Mouse (Mus musculus): ENCODE measurements at regions not wholly inside any gene's neighbourhood (a gene's known extent, or its start where the extent isn't known, plus 50 kb on each side); places are given as distances from the start of the nearest gene placed in this dataset.

DNA sequence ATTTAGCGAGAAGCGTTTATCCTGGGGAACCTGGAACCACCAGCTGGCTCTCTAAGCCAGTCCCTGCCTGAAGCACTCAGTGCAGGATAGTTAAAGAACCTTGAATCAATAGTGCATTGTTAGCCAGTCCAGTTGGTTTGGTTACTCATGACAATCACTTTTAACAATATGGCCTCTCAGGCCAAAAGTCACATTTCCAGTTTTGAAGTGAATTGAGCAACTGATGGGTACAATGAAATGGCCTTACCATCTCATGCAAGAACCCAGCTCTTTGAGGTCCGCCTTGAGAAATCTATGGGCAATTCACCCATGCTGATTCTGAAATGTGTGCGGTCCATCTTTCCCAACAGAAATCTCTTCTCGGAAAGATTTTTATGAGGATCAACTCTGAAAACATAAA is 77.0 kb upstream of the Tmc1 start:
- DNase-seq (ENCODE audit: low spot score in 2 of 2), result no peak

DNA sequence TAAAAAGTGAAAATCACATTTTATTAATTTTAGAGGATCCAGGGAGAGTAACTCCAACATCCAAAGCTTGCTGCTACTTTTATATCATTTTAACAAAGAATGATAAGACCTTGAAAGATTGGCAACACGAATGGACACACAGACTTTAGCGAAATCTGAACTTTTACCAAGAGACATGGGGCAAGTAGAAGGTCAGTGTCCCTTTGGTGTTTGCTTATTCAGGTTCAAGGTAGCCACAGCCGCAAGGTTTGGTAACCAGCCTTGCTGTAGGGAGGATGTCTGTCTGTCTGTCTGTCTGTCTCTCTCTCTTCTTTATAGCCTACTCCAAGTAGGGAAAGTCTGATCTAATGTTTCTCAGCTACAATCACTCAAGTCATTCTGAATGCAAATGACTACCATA is 75.0 kb upstream of the Tmc1 start:
- no peak for DNase-seq (ENCODE audit: low spot score in 2 of 2)

DNA sequence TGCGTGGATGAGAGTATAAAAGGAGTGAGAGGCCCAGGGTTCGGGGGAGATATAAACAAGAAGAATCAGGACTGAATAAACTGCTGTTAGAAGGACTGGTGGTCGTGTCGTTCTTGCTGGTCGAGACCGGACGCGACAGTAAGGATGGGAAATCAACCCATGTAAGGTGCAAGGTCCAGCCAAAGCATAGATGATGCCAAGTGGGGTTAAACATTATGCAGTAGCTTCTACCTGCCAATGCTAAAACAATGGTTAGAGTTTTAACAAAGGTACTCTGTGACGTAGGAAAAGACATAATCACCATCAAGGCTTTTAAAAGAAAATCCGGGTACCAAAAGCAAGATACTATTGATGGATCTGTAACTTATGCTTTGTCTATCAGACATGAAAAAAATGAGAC is 58.4 kb upstream of the Tmc1 start:
- no peak for DNase-seq (ENCODE audit: low spot score in 2 of 2)

DNA sequence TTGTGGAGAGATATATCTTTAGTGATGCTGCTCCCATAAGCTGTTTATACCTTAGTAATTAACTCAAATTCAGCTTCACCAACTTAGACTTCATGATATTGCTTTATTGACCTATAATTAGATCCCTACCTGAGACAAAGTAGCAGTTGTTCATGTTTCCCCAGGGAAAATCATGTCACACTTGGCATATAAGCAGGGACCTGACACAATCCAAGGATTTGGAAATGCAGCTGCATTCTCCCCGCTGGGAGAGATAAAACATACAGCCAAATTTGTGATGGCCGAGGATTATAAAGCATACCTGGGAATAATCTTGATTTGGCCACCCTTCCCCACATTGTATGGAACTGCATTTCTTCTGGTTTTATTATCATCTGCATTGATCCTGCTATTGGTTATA is 55.6 kb upstream of the Tmc1 start:
- DNase-seq (ENCODE audit: low spot score in 2 of 2), result no peak

DNA sequence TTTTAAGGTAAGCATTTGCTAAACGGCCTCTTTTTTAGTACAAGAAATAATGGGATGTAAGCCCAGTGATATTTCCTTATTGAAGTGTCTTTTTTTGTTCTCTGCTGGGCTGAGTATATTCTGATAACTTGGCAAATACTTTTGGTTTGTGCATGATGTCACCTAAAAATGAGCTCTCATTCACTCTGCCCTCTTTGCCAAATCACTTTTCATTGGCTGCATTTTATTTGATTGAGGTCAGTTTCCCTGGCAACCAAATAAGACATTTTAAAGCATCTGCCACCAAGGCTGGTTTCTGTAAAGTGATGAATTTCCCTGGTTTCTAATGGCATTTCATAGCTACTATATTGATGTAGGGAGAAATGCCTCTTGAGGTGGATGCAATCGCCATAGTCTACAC is 50.4 kb upstream of the Tmc1 start:
- DNase-seq (ENCODE audit: low spot score in 2 of 2), result no peak
